Mouse (Mus musculus): Measurements from ENCODE around the gene Syncrip. TPM values are rescaled to one million over a fixed set of nuclear protein-coding genes. Genes with fewer than 3 reads are reported as not detected.
A peak's percentile ranks its signal among the peaks of the same experiment; 100 is the strongest.
"Not testable (repeated sequence)": the region's sequence is repeated elsewhere in the genome, so short reads cannot be mapped to it uniquely, and the experiment has no call there.

Gene Syncrip
- 100 to 1,000 TPM; 158 to 311 (median 218) TPM for total RNA-seq (2018; cell fraction: chromatin; rRNA removed)
- total RNA-seq (2018; cell fraction: cytosol; rRNA removed) = 10 to 100 TPM; 44.5 to 87.7 (median 64.7) TPM
- 100 to 1,000 TPM in 25 of 26 experiments, 10 to 100 TPM in 1; 93.2 to 233 (median 144) TPM for total RNA-seq (2018; cell fraction: nucleus; rRNA removed)
- polyA plus RNA-seq (2018) = 51.6 to 196 TPM (median 122 TPM) in 3 replicates

DNA sequence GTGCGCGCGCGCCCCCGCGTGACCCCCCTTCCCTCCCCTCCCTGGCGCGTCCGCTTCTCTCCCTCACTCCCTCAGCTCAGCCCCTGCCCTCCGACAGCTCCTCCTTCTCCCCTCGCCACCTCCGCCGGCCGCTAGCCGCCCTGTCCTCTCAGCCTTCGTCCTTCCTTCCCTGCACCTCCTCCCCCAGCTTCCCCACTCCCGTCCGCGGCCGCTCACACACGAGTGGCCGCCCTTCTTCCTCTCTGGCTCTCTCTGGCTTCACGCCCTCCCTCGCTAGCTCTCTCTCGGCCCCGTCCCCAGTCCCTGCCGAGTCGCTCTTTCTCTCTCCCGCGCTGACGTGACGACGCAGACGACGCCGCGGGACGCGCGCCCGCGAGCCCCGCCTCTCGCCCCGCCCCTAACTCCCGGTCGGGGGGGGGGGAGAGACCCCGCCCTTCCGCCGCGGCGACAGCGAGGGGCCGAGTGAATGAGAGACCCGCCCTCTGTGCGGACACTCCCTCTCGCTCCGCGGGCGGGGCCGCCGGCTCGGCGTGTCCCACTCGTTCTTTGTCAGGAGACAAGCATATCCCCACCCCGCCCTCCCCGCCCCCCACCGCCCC, at the start of gene Syncrip:
TSS of gene Syncrip (minus strand) at position 345 of the 599 bp plus-strand sequence.
- Histone ChIP-seq H3K79me2 (ENCODE audit: inconsistent target) (peaks cover 40% of the 10 kb centered on the region), H3K4me3 (ENCODE audit: inconsistent target) (peak within 1 kb of the TSS; percentile 49), H3K27ac (peak within 1 kb of the TSS; percentile 72)
- WGBS (ENCODE audit: missing documents) = 0% methylated on average over 16 of the region's 68 CpGs
- H3K36me3 ChIP-seq (ENCODE audit: inconsistent target) = not testable (repeated sequence)

GRCm38 (mm10) chr9:88529979-88530580, 47.7 kb upstream of the Syncrip start:
- no peak overlapping the region for H3K27ac ChIP-seq
- H3K79me2 ChIP-seq (ENCODE audit: inconsistent target) = no peaks in the 10 kb centered on the region
- H3K36me3 ChIP-seq (ENCODE audit: inconsistent target) = no peaks in the 10 kb centered on the region
- WGBS (ENCODE audit: missing documents) = 82% methylated on average over 5 of the region's 5 CpGs
- no peak overlapping the region for H3K4me3 ChIP-seq (ENCODE audit: inconsistent target)

GRCm38 (mm10) chr9:88529571-88529970, 47.2 kb upstream of the Syncrip start:
- Histone ChIP-seq H3K4me3 (ENCODE audit: inconsistent target) (no peak overlapping the region), H3K36me3 (ENCODE audit: inconsistent target) (no peaks in the 10 kb centered on the region), H3K79me2 (ENCODE audit: inconsistent target) (no peaks in the 10 kb centered on the region), H3K27ac (no peak overlapping the region)
- 60% methylated on average over 3 of the region's 3 CpGs for WGBS (ENCODE audit: missing documents)

- 91% methylated on average over 4 of the region's 5 CpGs for WGBS (ENCODE audit: missing documents)
- H3K4me3 ChIP-seq (ENCODE audit: inconsistent target) = no peak overlapping the region
Observed at GRCm38 (mm10) chr9:88528736-88529135, 46.4 kb upstream of the Syncrip start.

DNA sequence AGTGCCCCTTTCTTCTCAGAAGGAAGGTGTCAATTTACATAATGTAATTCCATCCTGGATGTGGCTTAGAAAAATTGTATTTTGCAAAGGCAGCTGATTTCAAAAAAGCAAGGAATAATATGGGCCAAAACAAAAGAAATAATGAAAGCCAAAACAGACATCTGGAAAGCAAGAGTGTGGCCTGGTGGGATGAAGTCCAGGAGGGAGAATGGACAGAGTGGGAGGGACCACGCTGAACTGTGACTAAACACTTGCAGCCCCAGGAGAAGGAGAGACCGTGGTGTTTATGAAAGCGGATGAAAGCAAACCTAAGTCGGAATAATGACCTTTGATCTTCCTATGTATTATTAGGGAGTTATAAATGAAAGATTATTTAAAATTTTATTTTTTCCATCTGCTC, 45.6 kb upstream of the Syncrip start:
- H3K27ac ChIP-seq = no peak overlapping the region
- H3K79me2 ChIP-seq (ENCODE audit: inconsistent target) = no peaks in the 10 kb centered on the region
- 97% methylated on average over 4 of the region's 4 CpGs for WGBS (ENCODE audit: missing documents)
- H3K36me3 ChIP-seq (ENCODE audit: inconsistent target) = no peaks in the 10 kb centered on the region
- H3K4me3 ChIP-seq (ENCODE audit: inconsistent target) = no peak overlapping the region

More at GRCm38 (mm10) chr9:88528736-88529135, 46.4 kb upstream of the Syncrip start:
- Histone ChIP-seq H3K79me2 (ENCODE audit: inconsistent target) (no peaks in the 10 kb centered on the region), H3K27ac (no peak overlapping the region), H3K36me3 (ENCODE audit: inconsistent target) (no peaks in the 10 kb centered on the region)

DNA sequence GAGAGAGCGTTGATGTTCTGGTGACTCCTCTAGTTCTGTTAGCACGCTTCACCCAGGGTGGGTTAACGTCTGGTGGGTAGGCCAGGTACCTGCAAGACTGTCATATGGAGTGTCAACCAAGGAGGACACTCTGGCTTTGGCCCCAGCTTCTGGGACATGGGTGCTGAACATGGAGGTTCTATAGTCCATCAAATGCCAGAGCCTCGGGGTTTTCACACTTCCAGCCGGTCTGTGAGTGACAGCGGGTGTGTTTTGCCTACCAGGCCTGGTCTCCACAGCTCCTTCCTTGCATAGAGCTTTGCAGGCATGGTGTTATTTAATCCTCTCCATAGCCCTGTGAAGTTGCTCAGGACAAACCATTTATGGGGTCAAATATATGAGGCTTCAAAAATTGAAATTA, 43.0 kb upstream of the Syncrip start:
- Histone ChIP-seq H3K27ac (no peak overlapping the region), H3K4me3 (ENCODE audit: inconsistent target) (no peak overlapping the region), H3K79me2 (ENCODE audit: inconsistent target) (peaks cover 7% of the 10 kb centered on the region), H3K36me3 (ENCODE audit: inconsistent target) (no peaks in the 10 kb centered on the region)
- 94% methylated on average over 6 of the region's 6 CpGs for WGBS (ENCODE audit: missing documents)

GRCm38 (mm10) chr9:88524796-88525195, 42.4 kb upstream of the Syncrip start:
- 75% methylated on average over 3 of the region's 3 CpGs for WGBS (ENCODE audit: missing documents)
- Histone ChIP-seq H3K36me3 (ENCODE audit: inconsistent target) (no peaks in the 10 kb centered on the region), H3K27ac (no peak overlapping the region), H3K4me3 (ENCODE audit: inconsistent target) (no peak overlapping the region), H3K79me2 (ENCODE audit: inconsistent target) (peaks cover 7% of the 10 kb centered on the region)

DNA sequence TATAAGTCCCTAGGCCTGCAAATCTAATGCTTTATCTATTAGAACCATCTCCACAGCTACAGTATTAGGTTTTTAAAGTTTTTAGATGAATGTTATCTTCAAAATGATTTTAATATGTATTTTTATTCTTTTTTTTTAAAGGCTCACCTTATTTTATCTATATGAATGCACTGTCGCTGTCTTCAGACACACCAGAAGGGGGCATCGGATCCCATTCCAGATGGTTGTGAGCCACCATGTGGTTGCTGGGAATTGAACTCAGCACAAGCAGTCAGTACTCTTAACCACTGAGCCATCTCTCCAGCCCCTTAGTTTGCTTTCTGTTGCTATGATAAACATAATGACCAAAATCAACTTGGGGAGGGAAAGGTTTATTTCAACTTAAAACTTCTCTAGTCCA, 42.0 kb upstream of the Syncrip start:
- Histone ChIP-seq H3K36me3 (ENCODE audit: inconsistent target) (no peaks in the 10 kb centered on the region), H3K4me3 (ENCODE audit: inconsistent target) (no peak overlapping the region), H3K79me2 (ENCODE audit: inconsistent target) (peaks cover 7% of the 10 kb centered on the region), H3K27ac (no peak overlapping the region)
- WGBS (ENCODE audit: missing documents) = 91% methylated on average over 2 of the region's 2 CpGs

- H3K4me3 ChIP-seq (ENCODE audit: inconsistent target) = peak overlapping the region; percentile 47
- H3K79me2 ChIP-seq (ENCODE audit: inconsistent target) = peaks cover 7% of the 10 kb centered on the region
- 3% methylated on average over 16 of the region's 16 CpGs for WGBS (ENCODE audit: missing documents)
- H3K27ac ChIP-seq = peak overlapping the region; percentile 71
- no peaks in the 10 kb centered on the region for H3K36me3 ChIP-seq (ENCODE audit: inconsistent target)
Observed at GRCm38 (mm10) chr9:88523335-88523668, 40.9 kb upstream of the Syncrip start.

DNA sequence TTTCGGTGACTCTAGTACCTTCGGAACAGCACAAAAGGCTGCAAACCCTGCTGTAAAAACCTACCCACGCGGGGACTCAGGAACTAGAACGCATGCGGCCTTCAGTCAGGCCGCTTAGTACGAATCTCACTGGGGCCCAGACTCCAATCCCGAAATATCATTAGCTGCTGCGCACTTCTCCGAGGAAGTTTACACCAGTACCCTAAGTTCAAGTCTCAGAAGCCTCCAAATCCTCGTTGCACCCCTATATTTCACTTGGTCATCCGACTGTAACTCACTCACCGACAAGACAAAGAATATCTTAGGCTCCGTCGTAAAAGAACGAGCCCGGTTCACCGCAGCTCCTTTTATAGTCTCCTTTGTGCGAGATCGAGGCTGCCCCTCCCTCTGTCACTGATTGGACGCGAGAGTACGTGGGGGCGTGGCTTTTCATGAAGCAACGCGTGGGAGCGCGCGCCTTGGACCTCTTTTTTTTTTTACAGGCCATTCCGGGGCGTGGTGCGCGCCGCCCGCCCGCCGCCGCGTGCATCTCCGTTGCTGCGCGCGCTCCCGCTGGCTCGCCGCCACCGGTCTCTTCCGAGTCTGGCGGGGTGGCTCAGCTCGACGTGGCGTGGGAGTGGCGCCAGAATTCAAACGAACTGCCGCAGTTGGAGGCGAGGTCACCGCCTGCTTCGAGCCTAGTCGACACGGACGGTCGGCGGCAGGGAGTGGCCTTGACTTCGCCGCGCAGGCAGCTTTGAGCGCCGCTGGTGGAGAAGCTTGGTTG, 40.4 kb upstream of the Syncrip start:
- Histone ChIP-seq H3K36me3 (ENCODE audit: inconsistent target) (no peaks in the 10 kb centered on the region), H3K79me2 (ENCODE audit: inconsistent target) (peaks cover 7% of the 10 kb centered on the region), H3K27ac (peak overlapping the region; percentile 71), H3K4me3 (ENCODE audit: inconsistent target) (peak overlapping the region; percentile 83)
- WGBS (ENCODE audit: missing documents) = under 1% methylated on average over 68 of the region's 69 CpGs

DNA sequence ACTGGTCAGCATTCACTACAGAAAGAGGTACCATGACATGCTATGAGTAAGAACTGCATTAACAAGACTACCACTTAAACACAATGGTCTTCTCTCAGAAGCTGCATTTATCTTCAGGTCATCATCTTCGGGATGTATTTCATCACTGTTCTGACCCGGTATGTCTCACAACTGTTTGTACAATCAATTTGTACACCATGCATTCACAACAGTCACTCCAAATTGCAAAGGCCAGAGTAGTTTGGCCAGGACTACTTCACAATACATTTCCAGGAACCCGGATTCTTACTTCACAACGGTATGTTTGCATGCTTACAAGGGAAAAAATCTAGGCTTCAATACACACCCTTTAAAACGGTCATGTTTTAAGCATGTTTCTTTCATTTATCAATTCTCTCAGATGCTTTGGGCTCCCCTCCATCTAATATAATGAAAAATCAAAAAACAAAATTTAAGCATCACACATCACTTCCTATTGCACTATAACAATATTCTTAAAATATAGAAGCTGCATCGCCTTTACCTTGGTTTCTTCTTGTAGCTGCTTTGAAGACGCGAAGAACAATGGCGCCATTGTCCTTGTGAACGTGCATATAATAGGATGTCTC, 39.7 kb upstream of the Syncrip start:
- no peaks in the 10 kb centered on the region for H3K36me3 ChIP-seq (ENCODE audit: inconsistent target)
- H3K4me3 ChIP-seq (ENCODE audit: inconsistent target) = peak overlapping the region; percentile 83
- 4% methylated on average over 10 of the region's 10 CpGs for WGBS (ENCODE audit: missing documents)
- H3K79me2 ChIP-seq (ENCODE audit: inconsistent target) = peaks cover 7% of the 10 kb centered on the region
- peak overlapping the region; percentile 71 for H3K27ac ChIP-seq

DNA sequence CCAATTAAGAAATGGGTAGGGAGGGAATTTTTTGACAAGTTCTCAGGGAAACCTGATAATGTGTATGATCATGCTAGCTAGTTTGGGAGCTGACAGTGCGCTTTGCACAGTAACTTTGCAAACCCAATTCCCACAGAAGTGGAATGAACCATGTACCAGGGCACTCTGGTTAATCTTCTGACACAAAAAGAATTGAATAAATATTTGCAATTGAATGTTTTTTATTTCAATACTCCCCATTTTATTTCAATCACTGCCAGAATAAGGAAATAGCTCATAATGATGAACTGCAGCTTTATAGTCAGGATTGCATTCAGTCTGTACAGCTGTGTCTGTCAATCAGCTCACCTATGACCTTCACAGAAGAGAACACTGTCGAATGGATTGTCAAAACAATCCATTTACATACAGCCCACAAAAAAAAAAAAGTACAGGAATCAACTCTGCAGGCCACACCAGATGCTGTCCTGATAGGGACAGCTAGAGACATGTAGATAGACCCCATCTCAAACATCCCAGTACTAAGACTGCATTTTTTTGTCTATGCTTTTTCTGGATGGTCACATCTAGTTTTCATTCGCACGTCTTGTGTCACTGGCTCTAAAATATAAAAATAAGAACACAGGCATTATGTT, 38.6 kb upstream of the Syncrip start:
- WGBS (ENCODE audit: missing documents) = 58% methylated on average over 4 of the region's 4 CpGs
- Histone ChIP-seq H3K27ac (no peak overlapping the region), H3K36me3 (ENCODE audit: inconsistent target) (no peaks in the 10 kb centered on the region), H3K79me2 (ENCODE audit: inconsistent target) (peaks cover 7% of the 10 kb centered on the region), H3K4me3 (ENCODE audit: inconsistent target) (no peak overlapping the region; the same call in 1 of the 2 replicates)

DNA sequence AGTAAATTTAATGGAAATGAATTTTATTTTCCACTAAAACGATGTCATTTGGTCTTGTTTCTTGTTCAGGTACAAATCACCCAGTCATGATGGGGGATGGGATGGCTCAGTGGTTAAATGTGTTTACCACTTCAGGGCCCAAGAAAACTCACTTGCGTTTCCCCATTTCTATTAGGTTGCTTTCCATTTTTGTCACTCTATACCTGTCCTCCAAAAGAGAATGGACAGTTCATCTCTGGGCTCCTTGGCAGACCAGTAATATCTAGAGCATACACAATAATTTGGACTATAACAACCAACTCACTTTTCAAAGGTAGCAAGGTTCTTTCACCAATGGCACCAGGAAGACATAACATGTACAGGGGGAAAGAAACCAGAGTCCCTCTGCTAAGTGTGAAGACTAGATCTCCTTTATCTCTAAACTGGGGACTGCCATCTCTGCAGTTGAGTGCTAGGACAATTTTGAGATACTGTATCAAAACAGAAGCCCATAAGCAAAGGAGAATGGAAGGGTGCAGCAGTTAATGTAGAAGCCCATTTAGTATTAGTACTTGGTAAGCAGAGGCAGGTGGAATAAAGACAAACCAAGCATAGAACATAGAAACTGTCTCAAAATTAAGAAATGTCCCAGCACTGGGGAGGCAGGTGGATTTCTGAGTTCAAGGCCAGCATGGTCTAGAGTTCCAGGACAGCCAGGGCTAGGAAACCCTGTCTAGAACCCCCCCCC, 37.9 kb upstream of the Syncrip start:
- no peaks in the 10 kb centered on the region for H3K36me3 ChIP-seq (ENCODE audit: inconsistent target)
- 62% methylated on average over 2 of the region's 2 CpGs for WGBS (ENCODE audit: missing documents)
- H3K27ac ChIP-seq = no peak overlapping the region
- H3K4me3 ChIP-seq (ENCODE audit: inconsistent target) = no peak overlapping the region
- H3K79me2 ChIP-seq (ENCODE audit: inconsistent target) = peaks cover 7% of the 10 kb centered on the region
